Mouse (Mus musculus) hindbrain, embryonic 16.5 days (tissue): ENCODE data around the gene Prph. TPM values are rescaled to one million over a fixed set of nuclear protein-coding genes. Genes with fewer than 3 reads are reported as not detected.

ENCODE experiments used
- ATAC-seq: fragments of 200-750 bp; cut with Nextera tagmentation; 2 replicates; pipeline ENCODE4 v1.8.0; 2017; ENCODE audit warnings: moderate TSS enrichment, moderate library complexity
- H3K27ac ChIP-seq: fragments of 300-500 bp; sonication (generic); 2 replicates; pipeline ENCODE4 v1.5.1; 2014; ENCODE audit warnings: low read depth, mild to moderate bottlenecking, control low read depth, low read length, moderate library complexity
- H3K27me3 ChIP-seq: fragments of 300-500 bp; sonication (generic); replicated peaks from 2 replicates; pipeline ENCODE4 v1.6.1; 2014; ENCODE audit warnings: low read length; ENCODE audit not compliant: control insufficient read depth, insufficient read depth
- H3K36me3 ChIP-seq: fragments of 300-500 bp; sonication (generic); 2 replicates; pipeline ENCODE4 v1.6.1; 2014; ENCODE audit warnings: mild to moderate bottlenecking, low read length, moderate library complexity, mixed read lengths; ENCODE audit not compliant: control insufficient read depth, insufficient read depth
- H3K4me1 ChIP-seq: fragments of 300-500 bp; sonication (generic); 2 replicates; pipeline ENCODE4 v1.6.1; 2014; ENCODE audit warnings: low read depth, low read length; ENCODE audit not compliant: control insufficient read depth, insufficient read depth
- H3K4me2 ChIP-seq: fragments of 300-500 bp; sonication (generic); 2 replicates; pipeline ENCODE4 v1.6.1; 2014; ENCODE audit warnings: mild to moderate bottlenecking, low read length, control low read depth, moderate library complexity
- H3K4me3 ChIP-seq: fragments of 300-500 bp; sonication (generic); 2 replicates; pipeline ENCODE4 v1.5.1; 2014; ENCODE audit warnings: mild to moderate bottlenecking, low read length, control low read depth, moderate library complexity
- H3K9ac ChIP-seq: fragments of 300-500 bp; sonication (generic); 2 replicates; pipeline ENCODE4 v1.6.1; 2014; ENCODE audit warnings: low read depth, mild to moderate bottlenecking, control low read depth, low read length, moderate library complexity
- H3K9me3 ChIP-seq: fragments of 300-500 bp; sonication (generic); 2 replicates; pipeline ENCODE4 v1.6.1; 2014; ENCODE audit warnings: mild to moderate bottlenecking, low read length, moderate library complexity; ENCODE audit not compliant: control insufficient read depth
- WGBS: fragments of 180-500 bp; shearing (Covaris S2); extraction: QIAGEN DNeasy Blood & Tissue Kit; methylation state at CpG from one replicate; pipeline ENCODE4 v1.1.7; 2014; 5-methylcytosine and 5-hydroxymethylcytosine counted together
- polyA plus RNA-seq: library from polyadenylated mRNA; unstranded; fragments of >200 nt; fragmentation: Nextera tagmentation; extraction: Ambion mirVana; gene quantifications from 2 replicates; pipeline ENCODE4 v1.2.1, GENCODE M21; 2015

Prph gene
- polyA plus RNA-seq, 1 experiment from 2014 or later: 52.8 TPM

DNA sequence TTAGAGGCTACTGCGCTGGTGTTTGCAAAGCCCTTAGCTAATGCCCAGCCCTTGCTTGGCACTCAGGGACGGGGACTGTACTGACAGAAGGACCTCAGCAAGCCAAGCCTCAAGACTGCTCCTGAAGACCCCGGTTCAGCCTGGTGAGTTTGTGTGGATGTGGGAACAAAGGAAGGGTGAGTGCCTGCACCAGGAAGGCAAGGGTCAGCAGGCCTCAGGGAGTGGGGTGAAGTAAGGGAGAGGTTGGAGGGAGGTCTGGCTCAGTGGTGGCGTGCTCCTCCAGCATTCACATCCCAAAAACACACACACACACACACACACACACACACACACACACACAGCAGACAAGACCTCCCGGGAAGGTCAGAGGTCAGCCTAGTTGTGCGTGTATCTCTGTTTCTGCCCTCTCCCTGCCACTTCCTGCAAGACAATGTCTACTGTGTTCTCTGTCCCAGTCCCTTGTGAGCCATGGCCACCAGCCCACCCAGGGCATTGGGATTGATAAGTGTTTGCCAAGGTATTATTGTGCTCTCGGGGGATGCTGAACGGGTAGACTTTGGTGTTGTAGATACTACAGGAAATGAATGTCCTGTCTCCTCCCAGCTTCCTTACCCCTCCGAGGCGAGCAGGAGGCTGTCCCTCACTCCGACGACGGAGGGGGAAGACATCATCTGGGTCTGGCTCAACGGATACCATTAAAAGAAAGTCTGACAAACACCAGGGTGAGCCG, 23.4 kb downstream of the Prph start:
- H3K27me3 ChIP-seq: no peaks in the 10 kb centered on the region
- no peak overlapping the region for H3K9ac ChIP-seq
- 82% methylated on average over 15 of the region's 15 CpGs for WGBS
- H3K27ac ChIP-seq: no peak overlapping the region
- H3K36me3 ChIP-seq: no peaks in the 10 kb centered on the region
- no peak for ATAC-seq
- no peak overlapping the region for H3K4me2 ChIP-seq
- H3K4me1 ChIP-seq: peaks cover 13% of the 10 kb centered on the region
- no peaks in the 10 kb centered on the region for H3K9me3 ChIP-seq
- no peak overlapping the region for H3K4me3 ChIP-seq

- peaks cover 5% of the 10 kb centered on the region for H3K27me3 ChIP-seq
- no peaks in the 10 kb centered on the region for H3K9me3 ChIP-seq
- H3K4me1 ChIP-seq: peaks cover 9% of the 10 kb centered on the region
- no peak overlapping the region for H3K27ac ChIP-seq
- H3K4me3 ChIP-seq: no peak overlapping the region
- WGBS: 91% methylated on average over 3 of the region's 3 CpGs
- H3K4me2 ChIP-seq: no peak overlapping the region
- H3K36me3 ChIP-seq: no peaks in the 10 kb centered on the region
- H3K9ac ChIP-seq: no peak overlapping the region
- ATAC-seq: no peak
Measured at GRCm38 (mm10) chr15:99079804-99080203, 24.8 kb downstream of the Prph start.

GRCm38 (mm10) chr15:99082322-99082721, 27.3 kb downstream of the Prph start:
- Histone ChIP-seq H3K9ac (no peak overlapping the region), H3K27ac (no peak overlapping the region), H3K4me3 (no peak overlapping the region), H3K9me3 (no peaks in the 10 kb centered on the region), H3K4me2 (no peak overlapping the region), H3K4me1 (no peaks in the 10 kb centered on the region), H3K36me3 (no peaks in the 10 kb centered on the region), H3K27me3 (peaks cover 24% of the 10 kb centered on the region)
- no peak for ATAC-seq
- 95% methylated on average over 12 of the region's 12 CpGs for WGBS

- Histone ChIP-seq H3K9me3 (no peaks in the 10 kb centered on the region), H3K36me3 (no peaks in the 10 kb centered on the region), H3K4me3 (no peak overlapping the region), H3K9ac (no peak overlapping the region), H3K4me1 (no peaks in the 10 kb centered on the region), H3K27ac (no peak overlapping the region), H3K4me2 (no peak overlapping the region), H3K27me3 (peaks cover 29% of the 10 kb centered on the region)
- no peak for ATAC-seq
- WGBS: 89% methylated on average over 15 of the region's 16 CpGs
Measured at GRCm38 (mm10) chr15:99082840-99083239, 27.9 kb downstream of the Prph start.

GRCm38 (mm10) chr15:99083258-99083657, 28.3 kb downstream of the Prph start:
- H3K36me3 ChIP-seq: no peaks in the 10 kb centered on the region
- H3K9ac ChIP-seq: no peak overlapping the region
- H3K27me3 ChIP-seq: peaks cover 29% of the 10 kb centered on the region
- no peak overlapping the region for H3K27ac ChIP-seq
- no peaks in the 10 kb centered on the region for H3K9me3 ChIP-seq
- no peak for ATAC-seq
- 66% methylated on average over 9 of the region's 9 CpGs for WGBS
- H3K4me1 ChIP-seq: peaks cover 3% of the 10 kb centered on the region; the same call in 1 of the 2 replicates
- no peak overlapping the region for H3K4me3 ChIP-seq
- H3K4me2 ChIP-seq: no peak overlapping the region

DNA sequence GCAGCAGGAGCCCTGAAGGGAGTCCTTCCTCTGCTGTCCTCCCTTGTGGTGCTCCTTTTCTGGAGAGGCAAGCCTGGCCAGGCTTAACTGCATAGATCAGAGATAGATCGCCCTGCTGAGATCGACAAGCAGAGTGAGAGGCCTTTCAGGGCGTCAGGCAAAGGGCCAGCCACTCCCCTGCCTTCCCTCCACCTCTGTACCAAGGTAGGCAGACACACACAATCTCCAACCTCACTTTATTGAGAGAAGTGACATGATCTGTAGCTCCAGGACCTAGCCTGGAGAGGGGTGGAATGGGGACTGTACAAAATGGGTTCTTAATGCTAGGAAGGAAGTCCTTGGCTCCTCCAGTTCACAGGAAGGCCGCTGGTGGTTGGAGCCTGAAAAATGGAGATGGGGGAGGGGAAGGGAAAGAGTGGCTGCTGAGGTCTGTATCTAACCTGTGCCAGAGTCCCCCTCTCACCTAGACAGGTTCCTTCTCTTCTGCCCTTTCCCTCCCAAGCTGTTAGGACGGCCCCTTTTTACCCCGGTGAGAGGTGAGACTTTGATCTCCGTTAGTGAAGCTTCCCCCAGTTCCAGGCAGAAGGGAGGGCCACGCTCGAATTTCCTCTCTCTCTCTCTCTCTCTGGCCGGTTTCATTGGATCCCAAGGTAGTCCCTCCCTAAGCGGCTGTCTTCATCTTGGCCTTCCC, 29.0 kb downstream of the Prph start:
- Histone ChIP-seq H3K36me3 (no peaks in the 10 kb centered on the region), H3K27me3 (peaks cover 34% of the 10 kb centered on the region), H3K27ac (no peak overlapping the region), H3K9ac (no peak overlapping the region), H3K4me1 (peaks cover 5% of the 10 kb centered on the region; the same call in 1 of the 2 replicates), H3K4me2 (no peak overlapping the region), H3K4me3 (no peak overlapping the region), H3K9me3 (no peaks in the 10 kb centered on the region)
- WGBS: 18% methylated on average over 11 of the region's 11 CpGs
- ATAC-seq: no peak

DNA sequence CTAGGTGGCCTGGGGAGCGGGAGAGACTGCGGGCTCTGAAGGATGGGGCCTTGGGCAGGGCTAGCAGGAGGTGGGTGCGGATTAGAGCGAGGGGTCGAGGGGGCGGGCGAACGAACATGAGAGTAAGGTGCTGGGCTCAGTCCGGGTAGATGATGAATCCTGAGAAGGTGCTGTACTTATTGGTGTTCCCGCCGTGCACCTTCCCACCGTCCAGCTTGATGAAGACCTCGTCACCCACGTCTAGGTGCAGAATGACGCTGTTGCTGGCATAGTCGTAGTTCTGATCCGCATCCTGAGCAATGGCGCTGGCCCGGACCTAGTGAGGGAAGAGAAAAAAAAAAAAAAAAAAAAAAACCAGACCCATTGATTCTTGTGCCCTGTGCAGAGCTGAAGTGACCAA, 29.6 kb downstream of the Prph start:
- H3K4me1 ChIP-seq: peaks cover 5% of the 10 kb centered on the region; the same call in 1 of the 2 replicates
- no peaks in the 10 kb centered on the region for H3K36me3 ChIP-seq
- no peak overlapping the region for H3K4me3 ChIP-seq
- no peak overlapping the region for H3K27ac ChIP-seq
- H3K9ac ChIP-seq: no peak overlapping the region
- no peak overlapping the region for H3K4me2 ChIP-seq
- 14% methylated on average over 19 of the region's 19 CpGs for WGBS
- H3K9me3 ChIP-seq: no peaks in the 10 kb centered on the region
- no peak for ATAC-seq
- peaks cover 39% of the 10 kb centered on the region for H3K27me3 ChIP-seq

DNA sequence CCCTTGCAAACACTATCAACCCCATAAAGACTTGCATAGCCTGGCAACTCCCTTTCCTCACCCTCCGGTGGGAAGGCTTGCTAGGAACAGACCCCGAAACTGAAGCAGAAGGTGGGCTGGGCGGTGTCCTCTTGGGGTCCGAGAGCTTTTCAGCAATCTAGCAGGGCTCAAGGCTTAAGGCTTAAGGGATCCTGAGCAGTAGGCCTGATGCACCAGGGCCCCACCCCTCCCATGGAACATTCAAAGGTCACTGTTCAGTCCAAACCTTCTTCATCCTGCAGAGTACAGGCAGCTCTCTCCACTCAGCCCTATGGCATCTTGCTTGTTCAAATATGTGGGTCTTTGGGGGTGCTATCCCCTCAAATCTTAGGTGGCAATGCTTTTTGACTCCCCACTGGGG, 31.0 kb downstream of the Prph start:
- Histone ChIP-seq H3K4me3 (no peak overlapping the region), H3K27ac (no peak overlapping the region), H3K4me1 (peaks cover 5% of the 10 kb centered on the region; the same call in 1 of the 2 replicates), H3K4me2 (no peak overlapping the region), H3K9me3 (no peaks in the 10 kb centered on the region), H3K36me3 (no peaks in the 10 kb centered on the region), H3K9ac (no peak overlapping the region), H3K27me3 (peaks cover 44% of the 10 kb centered on the region)
- ATAC-seq: no peak
- WGBS: 68% methylated on average over 4 of the region's 4 CpGs

DNA sequence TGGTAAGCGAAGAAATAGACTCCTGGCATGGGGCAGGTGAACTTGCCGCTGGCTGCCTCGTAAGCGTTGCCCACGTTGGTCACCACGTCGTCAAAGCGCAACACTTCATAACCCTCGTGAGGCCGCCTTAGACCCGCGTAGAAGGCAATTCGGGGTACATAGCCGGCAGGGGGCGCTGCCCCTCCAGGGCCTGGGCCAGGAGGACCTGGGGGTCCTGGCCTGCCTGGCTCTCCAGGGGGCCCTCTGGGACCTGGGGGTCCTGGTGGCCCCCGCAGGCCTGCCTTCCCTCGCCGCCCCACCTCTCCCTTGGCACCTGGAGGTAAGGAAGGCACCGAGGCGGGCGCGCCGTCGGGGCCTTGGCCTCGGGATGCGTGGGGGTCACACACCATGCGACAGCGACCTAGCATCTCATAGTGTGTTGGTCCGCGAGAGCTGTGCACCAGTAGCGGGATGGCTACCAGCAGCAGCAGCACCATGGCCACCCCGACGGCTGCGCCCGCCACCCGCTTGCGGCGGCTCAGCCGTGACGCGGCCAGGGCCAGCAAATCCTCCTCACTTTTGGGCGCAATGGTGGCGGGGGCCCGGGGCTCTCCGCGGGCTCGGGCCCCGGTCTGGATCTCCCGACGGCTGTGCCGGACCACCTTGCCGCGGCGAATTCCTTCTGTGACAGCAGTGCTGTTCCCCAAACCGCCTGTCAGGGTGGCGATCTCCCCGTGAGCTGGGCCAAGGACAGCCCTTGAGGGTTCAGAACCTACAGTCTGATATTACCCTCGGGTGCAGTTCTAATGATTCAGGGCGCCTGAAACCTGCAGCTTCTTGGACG, 32.5 kb downstream of the Prph start, which contains the start of gene C1ql4:
C1ql4 (minus strand) TSS at position 565 of the 823 bp plus-strand sequence.
- Histone ChIP-seq H3K9me3 (no peaks in the 10 kb centered on the region), H3K36me3 (no peaks in the 10 kb centered on the region), H3K27me3 (peaks cover 47% of the 10 kb centered on the region), H3K4me2 (peak within 1 kb of the TSS; percentile 55), H3K27ac (no peak within 1 kb of the TSS), H3K4me3 (peak within 1 kb of the TSS; percentile 25), H3K9ac (no peak within 1 kb of the TSS; the same call in 1 of the 2 replicates), H3K4me1 (peaks cover 5% of the 10 kb centered on the region; the same call in 1 of the 2 replicates)
- WGBS: 5% methylated on average over 56 of the region's 60 CpGs
- 0 out of 2 replicates have a peak, but pooled peaks have one; percentile 9 for ATAC-seq
